Mouse (Mus musculus): Measurements from ENCODE around the gene Tgtp1. TPM values are rescaled to one million over a fixed set of nuclear protein-coding genes. Genes with fewer than 3 reads are reported as not detected.
"Not testable (repeated sequence)": the region's sequence is repeated elsewhere in the genome, so short reads cannot be mapped to it uniquely, and the experiment has no call there.

Tgtp1 gene
- not detected in 2 replicates for polyA plus RNA-seq (2014; fragmentation: Nextera tagmentation; extraction: Ambion mirVana)

DNA sequence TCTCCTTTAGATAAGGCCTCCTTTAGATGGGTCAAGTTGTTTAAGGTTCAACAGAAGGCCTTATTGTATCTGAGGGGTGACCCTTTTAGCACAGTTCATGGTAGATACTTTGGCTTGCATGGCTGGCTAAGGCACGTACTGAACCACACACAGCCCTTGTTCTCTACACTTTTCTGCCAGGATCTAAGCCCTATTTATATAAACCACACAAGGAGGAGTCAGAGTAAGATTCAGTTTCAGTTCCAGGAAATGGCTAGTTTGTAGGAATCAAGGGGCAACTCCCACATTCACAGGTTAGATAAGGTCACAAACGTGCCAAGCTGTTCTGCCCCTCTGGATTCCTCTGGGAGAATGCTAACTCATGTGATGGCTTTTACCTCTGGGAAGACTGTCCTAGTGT is at the start of gene Tgtp1:
Gene Tgtp1 (minus strand): TSS at position 155 of the 400 bp plus-strand sequence.
- H3K27ac ChIP-seq (ENCODE audit: low read depth, low read length); ATAC-seq (ENCODE audit: insufficient read depth, low FRiP score, low TSS enrichment); DNase-seq (ENCODE audit: low spot score); H3K4me2 ChIP-seq (ENCODE audit: low read depth); H3K9ac ChIP-seq (ENCODE audit: low read length); H3K27me3 ChIP-seq (ENCODE audit: control insufficient read depth, insufficient read depth, low read length); H3K4me1 ChIP-seq (ENCODE audit: control insufficient read depth, insufficient read depth, low read length); H3K36me3 ChIP-seq (ENCODE audit: control insufficient read depth, insufficient read depth, low read length); H3K9me3 ChIP-seq (ENCODE audit: control insufficient read depth, low read length); H3K4me3 ChIP-seq (ENCODE audit: low read depth, low read length): not testable (repeated sequence)
- WGBS = 57% methylated on average over 2 of the region's 2 CpGs

- H3K9ac ChIP-seq (ENCODE audit: low read length); H3K27ac ChIP-seq (ENCODE audit: low read depth, low read length); H3K27me3 ChIP-seq (ENCODE audit: control insufficient read depth, insufficient read depth, low read length); ATAC-seq (ENCODE audit: insufficient read depth, low FRiP score, low TSS enrichment); H3K4me3 ChIP-seq (ENCODE audit: low read depth, low read length); DNase-seq (ENCODE audit: low spot score); H3K4me2 ChIP-seq (ENCODE audit: low read depth); H3K4me1 ChIP-seq (ENCODE audit: control insufficient read depth, insufficient read depth, low read length); H3K36me3 ChIP-seq (ENCODE audit: control insufficient read depth, insufficient read depth, low read length); H3K9me3 ChIP-seq (ENCODE audit: control insufficient read depth, low read length): not testable (repeated sequence)
Observed at GRCm38 (mm10) chr11:49012074-49012473, 18.1 kb upstream of the Tgtp1 start.

- not testable (repeated sequence) for H3K9ac ChIP-seq (ENCODE audit: low read length); H3K4me3 ChIP-seq (ENCODE audit: low read depth, low read length); H3K9me3 ChIP-seq (ENCODE audit: control insufficient read depth, low read length); H3K27me3 ChIP-seq (ENCODE audit: control insufficient read depth, insufficient read depth, low read length); H3K4me2 ChIP-seq (ENCODE audit: low read depth); H3K36me3 ChIP-seq (ENCODE audit: control insufficient read depth, insufficient read depth, low read length); H3K27ac ChIP-seq (ENCODE audit: low read depth, low read length); H3K4me1 ChIP-seq (ENCODE audit: control insufficient read depth, insufficient read depth, low read length); ATAC-seq (ENCODE audit: insufficient read depth, low FRiP score, low TSS enrichment); DNase-seq (ENCODE audit: low spot score)
- no CpG with 5 or more reads among the region's 1 CpGs for whole genome bisulfite sequencing
Observed at GRCm38 (mm10) chr11:49006785-49007184, 12.8 kb upstream of the Tgtp1 start.

- H3K27ac ChIP-seq (ENCODE audit: low read depth, low read length); H3K36me3 ChIP-seq (ENCODE audit: control insufficient read depth, insufficient read depth, low read length); H3K9me3 ChIP-seq (ENCODE audit: control insufficient read depth, low read length); H3K27me3 ChIP-seq (ENCODE audit: control insufficient read depth, insufficient read depth, low read length); H3K9ac ChIP-seq (ENCODE audit: low read length); H3K4me2 ChIP-seq (ENCODE audit: low read depth); DNase-seq (ENCODE audit: low spot score); H3K4me1 ChIP-seq (ENCODE audit: control insufficient read depth, insufficient read depth, low read length); H3K4me3 ChIP-seq (ENCODE audit: low read depth, low read length); ATAC-seq (ENCODE audit: insufficient read depth, low FRiP score, low TSS enrichment): not testable (repeated sequence)
- WGBS = 89% methylated on average over 2 of the region's 2 CpGs
Observed at GRCm38 (mm10) chr11:49006317-49006716, 12.3 kb upstream of the Tgtp1 start.

DNA sequence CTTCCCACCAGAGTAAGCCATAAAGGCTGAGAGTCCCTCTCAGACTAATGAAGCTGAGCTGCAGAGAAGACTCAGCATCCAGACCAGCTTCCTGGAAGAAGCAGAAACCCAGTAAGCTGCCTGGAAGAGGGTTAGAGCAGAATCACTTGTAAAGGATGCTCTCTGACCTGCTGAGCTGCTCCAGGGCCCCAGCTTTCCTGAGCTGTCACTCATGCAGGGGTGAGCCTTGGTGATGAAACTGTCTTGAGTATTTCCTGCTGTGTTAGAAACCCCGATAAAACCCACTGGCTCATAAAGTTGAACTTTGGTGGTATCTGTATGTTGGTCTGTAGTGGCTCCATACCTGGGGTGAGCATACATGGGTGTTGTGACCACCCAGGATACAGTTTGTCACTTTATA is 6.4 kb upstream of the Tgtp1 start:
- not testable (repeated sequence) for H3K4me1 ChIP-seq (ENCODE audit: control insufficient read depth, insufficient read depth, low read length); H3K4me3 ChIP-seq (ENCODE audit: low read depth, low read length); H3K9me3 ChIP-seq (ENCODE audit: control insufficient read depth, low read length); H3K9ac ChIP-seq (ENCODE audit: low read length); ATAC-seq (ENCODE audit: insufficient read depth, low FRiP score, low TSS enrichment); H3K27me3 ChIP-seq (ENCODE audit: control insufficient read depth, insufficient read depth, low read length); H3K4me2 ChIP-seq (ENCODE audit: low read depth); H3K36me3 ChIP-seq (ENCODE audit: control insufficient read depth, insufficient read depth, low read length); DNase-seq (ENCODE audit: low spot score); H3K27ac ChIP-seq (ENCODE audit: low read depth, low read length)
- 95% methylated on average over 1 of the region's 1 CpGs for WGBS

GRCm38 (mm10) chr11:48993296-48993695 is 676 bp downstream of the Tgtp1 start:
- H3K4me1 ChIP-seq (ENCODE audit: control insufficient read depth, insufficient read depth, low read length) = not testable (repeated sequence)
- WGBS = 36% methylated on average over 10 of the region's 10 CpGs

DNA sequence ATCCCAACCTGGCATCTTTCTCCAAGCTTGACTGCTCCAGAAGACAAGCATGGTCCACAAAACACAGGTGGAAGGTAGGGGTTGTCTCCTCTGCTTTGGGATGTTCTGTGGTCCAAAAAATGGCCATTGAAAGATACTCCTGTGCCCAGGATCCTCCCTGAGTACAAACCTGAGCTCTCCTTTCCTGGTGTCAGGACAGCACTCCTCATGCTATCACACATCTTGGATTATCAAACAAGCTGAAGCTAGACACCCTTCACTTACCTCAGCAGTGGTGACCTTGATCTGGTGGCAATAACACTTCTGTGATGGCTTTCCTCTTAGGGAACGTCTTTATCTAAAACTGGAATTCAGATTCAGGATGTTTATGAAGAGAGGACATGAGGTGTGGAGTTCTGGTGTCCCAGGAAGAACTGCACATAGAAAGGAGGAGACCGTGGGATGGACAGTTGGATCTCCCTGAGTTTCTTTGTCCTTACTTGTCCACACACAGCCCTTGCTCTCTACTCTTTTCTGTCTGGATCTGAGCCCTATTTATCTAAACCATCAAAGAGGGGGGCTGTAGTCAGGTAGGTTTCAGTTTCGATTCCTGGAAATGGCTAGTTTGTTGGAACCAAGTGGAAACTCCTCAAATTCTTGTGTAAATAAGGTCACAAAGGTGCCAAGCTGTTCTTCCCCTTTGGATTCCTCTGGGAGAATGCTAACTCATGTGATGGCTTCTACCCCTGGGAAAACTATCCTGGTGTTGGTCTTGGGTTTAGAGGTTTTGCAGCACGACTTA is 2.0 kb downstream of the Tgtp1 start, which contains the start of gene Gm12185:
Gene Gm12185 (minus strand): TSS at position 487 of the 781 bp plus-strand sequence.
- H3K36me3 ChIP-seq (ENCODE audit: control insufficient read depth, insufficient read depth, low read length); ATAC-seq (ENCODE audit: insufficient read depth, low FRiP score, low TSS enrichment); H3K4me1 ChIP-seq (ENCODE audit: control insufficient read depth, insufficient read depth, low read length); DNase-seq (ENCODE audit: low spot score); H3K4me3 ChIP-seq (ENCODE audit: low read depth, low read length); H3K9ac ChIP-seq (ENCODE audit: low read length); H3K27ac ChIP-seq (ENCODE audit: low read depth, low read length); H3K4me2 ChIP-seq (ENCODE audit: low read depth); H3K9me3 ChIP-seq (ENCODE audit: control insufficient read depth, low read length); H3K27me3 ChIP-seq (ENCODE audit: control insufficient read depth, insufficient read depth, low read length): not testable (repeated sequence)
- WGBS = 65% methylated on average over 4 of the region's 4 CpGs

More at GRCm38 (mm10) chr11:48993296-48993695, 676 bp downstream of the Tgtp1 start:
- H3K9me3 ChIP-seq (ENCODE audit: control insufficient read depth, low read length); DNase-seq (ENCODE audit: low spot score); H3K27me3 ChIP-seq (ENCODE audit: control insufficient read depth, insufficient read depth, low read length); H3K9ac ChIP-seq (ENCODE audit: low read length); H3K27ac ChIP-seq (ENCODE audit: low read depth, low read length); H3K36me3 ChIP-seq (ENCODE audit: control insufficient read depth, insufficient read depth, low read length); H3K4me2 ChIP-seq (ENCODE audit: low read depth); H3K4me3 ChIP-seq (ENCODE audit: low read depth, low read length); ATAC-seq (ENCODE audit: insufficient read depth, low FRiP score, low TSS enrichment): not testable (repeated sequence)

- H3K4me1 ChIP-seq (ENCODE audit: control insufficient read depth, insufficient read depth, low read length); H3K4me3 ChIP-seq (ENCODE audit: low read depth, low read length); H3K27ac ChIP-seq (ENCODE audit: low read depth, low read length); H3K4me2 ChIP-seq (ENCODE audit: low read depth); ATAC-seq (ENCODE audit: insufficient read depth, low FRiP score, low TSS enrichment); H3K9me3 ChIP-seq (ENCODE audit: control insufficient read depth, low read length); H3K27me3 ChIP-seq (ENCODE audit: control insufficient read depth, insufficient read depth, low read length); H3K36me3 ChIP-seq (ENCODE audit: control insufficient read depth, insufficient read depth, low read length); H3K9ac ChIP-seq (ENCODE audit: low read length); DNase-seq (ENCODE audit: low spot score): not testable (repeated sequence)
- 71% methylated on average over 2 of the region's 2 CpGs for WGBS
Observed at GRCm38 (mm10) chr11:48989981-48990380, 4.0 kb downstream of the Tgtp1 start.

- WGBS = 75% methylated on average over 2 of the region's 3 CpGs
- H3K9me3 ChIP-seq (ENCODE audit: control insufficient read depth, low read length); H3K4me3 ChIP-seq (ENCODE audit: low read depth, low read length); H3K4me1 ChIP-seq (ENCODE audit: control insufficient read depth, insufficient read depth, low read length); H3K4me2 ChIP-seq (ENCODE audit: low read depth); H3K36me3 ChIP-seq (ENCODE audit: control insufficient read depth, insufficient read depth, low read length); DNase-seq (ENCODE audit: low spot score); ATAC-seq (ENCODE audit: insufficient read depth, low FRiP score, low TSS enrichment); H3K27me3 ChIP-seq (ENCODE audit: control insufficient read depth, insufficient read depth, low read length); H3K27ac ChIP-seq (ENCODE audit: low read depth, low read length); H3K9ac ChIP-seq (ENCODE audit: low read length): not testable (repeated sequence)
Observed at GRCm38 (mm10) chr11:48988219-48988618, 5.8 kb downstream of the Tgtp1 start.
